Mouse (Mus musculus): Measurements from ENCODE around the gene Slco2a1.

DNA sequence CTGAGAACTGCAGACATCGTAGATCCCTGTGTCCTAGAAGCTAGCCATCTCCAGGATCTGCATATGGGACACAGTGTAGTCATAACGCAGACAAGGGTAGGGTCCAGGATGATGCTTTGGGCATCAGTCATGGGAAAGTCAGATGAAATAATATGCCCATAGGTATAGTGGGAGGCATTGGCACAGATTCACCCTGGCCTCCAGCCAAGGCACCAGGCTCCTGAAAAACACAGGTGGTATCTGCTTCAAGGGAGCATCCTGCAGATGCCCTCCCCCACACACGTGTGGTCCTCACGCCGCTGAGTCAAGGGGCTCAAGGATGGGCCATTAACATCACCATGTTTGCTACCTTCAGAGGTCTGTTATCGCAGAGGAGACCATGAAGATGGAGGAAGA, 83.7 kb downstream of the Slco2a1 start:
- TF ChIP-seq CTCF (IDR thresholded peaks at IDR 0.05; ENCODE audit: control insufficient read depth, insufficient read depth, low read length): no peak
- no peak for TF ChIP-seq POLR2A (IDR thresholded peaks at IDR 0.05; ENCODE audit: borderline replicate concordance, control insufficient read depth, low read depth, low read length)

All from bone marrow, adult 2 months (tissue).